Mouse (Mus musculus) mouse trophoblast stem cell (cell line): ENCODE results near the gene Glra1.

ENCODE experiments used
- in situ Hi-C, 2 experiments: fragments of 300-500 bp; cut with MseI, MboI; formaldehyde crosslinking; loops; 2 replicates in 1 of 2; 3 replicates in 1 of 2; pipeline ENCODE4 v1.15.1; 2025

Gene Glra1

GRCm38 (mm10) chr11:55518806-55519674 lies 89.0 kb downstream of the Glra1 start:
- in situ Hi-C loops = loop anchor here (5.0 to 10.0 kb wide), 2 partner anchors 583 to 586 kb away; no protein-coding TSS in a partner anchor

GRCm38 (mm10) chr11:55517666-55518065 lies 90.3 kb downstream of the Glra1 start:
- in situ Hi-C loops = loop anchor here (5.0 to 10.0 kb wide), 2 partner anchors 585 to 587 kb away; no protein-coding TSS in a partner anchor

- in situ Hi-C loops = loop anchor here in 1 of 2 experiments (10.0 kb wide), 1 partner anchor 593 kb away; no protein-coding TSS in a partner anchor
Observed at GRCm38 (mm10) chr11:55511374-55511773, 96.6 kb downstream of the Glra1 start.

GRCm38 (mm10) chr11:55505485-55505884 lies 102.5 kb downstream of the Glra1 start:
- in situ Hi-C loops = no loop called here

GRCm38 (mm10) chr11:55502886-55503285 lies 105.1 kb downstream of the Glra1 start:
- in situ Hi-C loops = no loop called here

GRCm38 (mm10) chr11:55501955-55502531 lies 106.0 kb downstream of the Glra1 start:
- in situ Hi-C loops = no loop called here

- in situ Hi-C loops = no loop called here
Observed at GRCm38 (mm10) chr11:55497885-55498284, 110.1 kb downstream of the Glra1 start.

- in situ Hi-C loops = no loop called here
Observed at GRCm38 (mm10) chr11:55496158-55496557, 111.8 kb downstream of the Glra1 start.

GRCm38 (mm10) chr11:55485443-55485842 lies 122.6 kb downstream of the Glra1 start:
- in situ Hi-C loops = no loop called here

GRCm38 (mm10) chr11:55473219-55473618 lies 134.8 kb downstream of the Glra1 start:
- in situ Hi-C loops = no loop called here

- in situ Hi-C loops = no loop called here
Observed at GRCm38 (mm10) chr11:55471467-55471866, 136.5 kb downstream of the Glra1 start.

- in situ Hi-C loops = no loop called here
Observed at GRCm38 (mm10) chr11:55470761-55471160, 137.2 kb downstream of the Glra1 start.

- in situ Hi-C loops = no loop called here
Observed at GRCm38 (mm10) chr11:55469923-55470691, 137.9 kb downstream of the Glra1 start.

- in situ Hi-C loops = no loop called here
Observed at GRCm38 (mm10) chr11:55469048-55469843, 138.8 kb downstream of the Glra1 start, which contains the start of gene G3bp1. G3bp1 (plus strand) TSS chr11:55469685.

- in situ Hi-C loops = no loop called here
Observed at GRCm38 (mm10) chr11:55468611-55469047, 139.4 kb downstream of the Glra1 start.

- in situ Hi-C loops = no loop called here
Observed at GRCm38 (mm10) chr11:55468012-55468411, 140.0 kb downstream of the Glra1 start.

GRCm38 (mm10) chr11:55465177-55465576 lies 142.8 kb downstream of the Glra1 start:
- in situ Hi-C loops = no loop called here

GRCm38 (mm10) chr11:55464707-55465106 lies 143.3 kb downstream of the Glra1 start:
- in situ Hi-C loops = no loop called here
